In the genomic region with DNA sequence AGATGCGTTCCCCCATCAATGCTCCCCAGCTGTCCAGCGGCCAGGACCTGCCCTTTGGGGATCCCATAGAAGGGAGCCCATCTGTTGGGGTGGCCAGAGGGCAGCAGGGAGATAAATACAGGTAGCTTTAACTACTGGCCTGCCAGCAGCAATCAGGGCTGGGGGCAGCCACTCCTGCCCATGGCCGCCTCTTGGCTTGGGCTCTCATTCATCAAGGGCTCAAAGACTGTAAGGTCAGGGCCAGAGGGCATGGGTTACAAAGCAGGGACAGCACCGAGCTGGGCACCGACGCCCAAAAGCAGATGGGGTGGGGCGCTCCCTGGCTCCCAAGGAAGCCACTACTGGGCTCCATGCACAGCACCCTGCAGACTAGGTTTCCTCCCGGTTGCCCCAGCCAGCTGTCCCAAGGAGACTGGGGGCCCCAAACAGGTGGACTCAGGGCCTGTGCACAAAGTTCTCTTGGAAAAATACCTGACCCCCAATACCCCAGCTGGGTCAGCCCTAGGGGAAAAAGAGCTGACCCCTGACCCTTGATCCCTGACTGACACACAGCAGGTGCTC, we compare ENCODE assay signal across 16 mouse cellular contexts. TPM values are rescaled to one million over a fixed set of nuclear protein-coding genes. Genes with fewer than 3 reads are reported as not detected.
DNase-seq lines count a peak whose midpoint lies in the region; ATAC-seq lines count a peak whose summit lies in the region.
"Had no signal": no experiment of that assay in that cellular context is flagged by ENCODE, and none has a peak within 500 bp of the region (broad histone marks: within the 10 kb centered on the region; RNA-seq: fewer than 3 reads in every experiment).

No protein-coding gene starts in this region.

- no peak overlapping the region for H3K27ac ChIP-seq in liver, embryonic 11.5 days (ENCODE audit: low read depth, low read length)
- no peak overlapping the region for H3K27ac ChIP-seq in midbrain, embryonic 13.5 days
- H3K27ac ChIP-seq in midbrain, embryonic 14.5 days (replicated peaks; ENCODE audit: low read depth, low read length) = no peak overlapping the region
- H3K27ac ChIP-seq: intestine, embryonic 15.5 days had no signal

- H3K9me3 ChIP-seq in liver, embryonic 11.5 days (ENCODE audit: control insufficient read depth, low read length) = no peaks in the 10 kb centered on the region
- no peaks in the 10 kb centered on the region for H3K9me3 ChIP-seq in midbrain, embryonic 13.5 days
- H3K9me3 ChIP-seq in midbrain, embryonic 14.5 days (ENCODE audit: control insufficient read depth, low read length) = no peaks in the 10 kb centered on the region
- H3K9me3 ChIP-seq: intestine, embryonic 15.5 days had no signal

- H3K9ac ChIP-seq in liver, embryonic 11.5 days (ENCODE audit: low read depth, low read length) = no peak overlapping the region
- 0 out of 2 replicates have a peak overlapping the region, but pooled peaks have one; percentile 12 for H3K9ac ChIP-seq in midbrain, embryonic 13.5 days (replicated peaks)
- no peak overlapping the region for H3K9ac ChIP-seq in midbrain, embryonic 14.5 days (replicated peaks; ENCODE audit: low read length)
- H3K9ac ChIP-seq: intestine, embryonic 15.5 days had no signal

- ATAC-seq in liver, embryonic 11.5 days (replicated peaks; ENCODE audit: low FRiP score) = 0 out of 2 replicates have a peak, but pooled peaks have one; percentile 6
- ATAC-seq in midbrain, embryonic 13.5 days = no peak
- ATAC-seq in midbrain, embryonic 14.5 days (ENCODE audit: low FRiP score, low TSS enrichment) = no peak
- ATAC-seq: forebrain, embryonic 16.5 days had no signal

- 69% methylated on average over 8 of the region's 8 CpGs for WGBS in liver, embryonic 11.5 days
- WGBS in midbrain, embryonic 13.5 days = 59% methylated on average over 8 of the region's 8 CpGs
- 49% methylated on average over 8 of the region's 8 CpGs for WGBS in midbrain, embryonic 14.5 days

- DNase-seq in adrenal gland, adult 8-10 months = peak; percentile 59
- DNase-seq in adrenal gland, postnatal 25 days = no peak
- DNase-seq in liver, embryonic 11.5 days (ENCODE audit: low spot score) = no peak
- DNase-seq in liver = no peak
- DNase-seq in midbrain, embryonic 14.5 days = no peak
- no peak for DNase-seq in ovary, adult 18-20 months (ENCODE audit: low spot score)
- DNase-seq in kidney, adult 11 months = no peak
- DNase-seq: cerebellum, postnatal 14 days; heart, adult 11 months; left cerebral cortex, postnatal 4 days; lung, adult 2 months; thymus, postnatal 4 days had no signal

- H3K4me3 ChIP-seq in liver, embryonic 11.5 days (ENCODE audit: low read depth, low read length) = no peak overlapping the region
- no peak overlapping the region for H3K4me3 ChIP-seq in midbrain, embryonic 13.5 days (replicated peaks)
- no peak overlapping the region for H3K4me3 ChIP-seq in midbrain, embryonic 14.5 days (replicated peaks; ENCODE audit: low read depth, low read length)
- H3K4me3 ChIP-seq: intestine, embryonic 15.5 days had no signal

- H3K4me2 ChIP-seq in liver, embryonic 11.5 days = no peak overlapping the region
- no peak overlapping the region for H3K4me2 ChIP-seq in midbrain, embryonic 13.5 days (replicated peaks)
- no peak overlapping the region for H3K4me2 ChIP-seq in midbrain, embryonic 14.5 days (ENCODE audit: low read length)
- H3K4me2 ChIP-seq: intestine, embryonic 15.5 days had no signal

- H3K27me3 ChIP-seq in liver, embryonic 11.5 days (replicated peaks; ENCODE audit: control insufficient read depth, insufficient read depth, low read length) = no peaks in the 10 kb centered on the region
- no peaks in the 10 kb centered on the region for H3K27me3 ChIP-seq in midbrain, embryonic 13.5 days
- H3K27me3 ChIP-seq in midbrain, embryonic 14.5 days (ENCODE audit: control insufficient read depth, insufficient read depth, low read length) = no peaks in the 10 kb centered on the region
- H3K27me3 ChIP-seq: CH12.LX; intestine, embryonic 15.5 days had no signal

- H3K4me1 ChIP-seq in liver, embryonic 11.5 days (replicated peaks; ENCODE audit: control insufficient read depth, insufficient read depth, low read length) = 0 out of 2 replicates have a peak, but pooled peaks cover 3% of the 10 kb centered on the region
- H3K4me1 ChIP-seq in midbrain, embryonic 13.5 days (replicated peaks) = peaks cover 14% of the 10 kb centered on the region
- no peaks in the 10 kb centered on the region for H3K4me1 ChIP-seq in midbrain, embryonic 14.5 days (ENCODE audit: control insufficient read depth, insufficient read depth, low read length)

- H3K36me3 ChIP-seq in liver, embryonic 11.5 days (ENCODE audit: control insufficient read depth, insufficient read depth, low read length) = peaks cover 21% of the 10 kb centered on the region
- H3K36me3 ChIP-seq in midbrain, embryonic 13.5 days = peaks cover 24% of the 10 kb centered on the region
- peaks cover 24% of the 10 kb centered on the region for H3K36me3 ChIP-seq in midbrain, embryonic 14.5 days (ENCODE audit: control insufficient read depth, insufficient read depth, low read length)

RNA-seq across cellular contexts. Expression of a gene that starts 19.9 kb away (rescaled TPM):
- 100 to 1,000 TPM in 2 of 4 experiments, 10 to 100 TPM in 2; 96.6 to 112 (median 101) TPM for total RNA-seq in adrenal gland, adult 8-10 months (2022)
- total RNA-seq in adrenal gland, postnatal 25 days (2021) = 75.7 and 104 TPM in 2 replicates
- polyA plus RNA-seq in liver, embryonic 11.5 days (2014; fragmentation: Nextera tagmentation; extraction: Ambion mirVana) = 208 and 209 TPM in 2 replicates
- 112 and 116 TPM in 2 replicates for polyA plus RNA-seq in midbrain, embryonic 13.5 days (2015; fragmentation: Nextera tagmentation; extraction: Ambion mirVana)
- 113 and 119 TPM in 2 replicates for polyA plus RNA-seq in midbrain, embryonic 14.5 days (2014; fragmentation: Nextera tagmentation; extraction: Ambion mirVana)

RNA-seq across cellular contexts. Expression of a gene that starts 53.3 kb away (rescaled TPM):
- 1 to 10 TPM; 2.5 to 7.0 (median 3.9) TPM for total RNA-seq in adrenal gland, adult 8-10 months (2022)
- 2.4 and 4.3 TPM in 2 replicates for total RNA-seq in adrenal gland, postnatal 25 days (2021)
- 7.2 and 8.1 TPM in 2 replicates for polyA plus RNA-seq in liver, embryonic 11.5 days (2014; fragmentation: Nextera tagmentation; extraction: Ambion mirVana)
- 13.8 and 14.5 TPM in 2 replicates for polyA plus RNA-seq in midbrain, embryonic 13.5 days (2015; fragmentation: Nextera tagmentation; extraction: Ambion mirVana)
- polyA plus RNA-seq in midbrain, embryonic 14.5 days (2014; fragmentation: Nextera tagmentation; extraction: Ambion mirVana) = 38.6 and 64.0 TPM in 2 replicates
